Mouse (Mus musculus) naive thymus-derived CD4-positive, alpha-beta T cell, adult 2 months (primary cell): ENCODE results near the gene Skor1.
A peak's percentile ranks its signal among the peaks of the same experiment; 100 is the strongest.

Experiments used
- DNase-seq: peaks from one replicate; pipeline ENCODE4 v3.0.0-alpha.2; 2011; ENCODE audit warnings: low read depth

Gene Skor1

GRCm38 (mm10) chr9:63091101-63091921 lies 57.5 kb downstream of the Skor1 start:
- DNase-seq = no peak

- peak; percentile 83 for DNase-seq
Observed at GRCm38 (mm10) chr9:63089141-63089540, 59.6 kb downstream of the Skor1 start.
